Mouse (Mus musculus): ENCODE results near the gene Prok1. TPM values are rescaled to one million over a fixed set of nuclear protein-coding genes. Genes with fewer than 3 reads are reported as not detected.

Gene Prok1
- total and polyA plus RNA-seq, 3 experiments: not detected

- no peak overlapping the region for H3K9ac ChIP-seq (ENCODE audit: insufficient read depth, low read depth)
- H3K79me2 ChIP-seq (replicated peaks; ENCODE audit: control insufficient read depth, extremely low read depth, insufficient read depth, poor library complexity, severe bottlenecking): no peaks in the 10 kb centered on the region
- no peak overlapping the region for H3K27ac ChIP-seq (ENCODE audit: insufficient read depth, low read depth)
- H3K9me3 ChIP-seq (replicated peaks; ENCODE audit: low read length): no peaks in the 10 kb centered on the region
- TF ChIP-seq MEF2A (IDR thresholded peaks at IDR 0.05; ENCODE audit: borderline replicate concordance, low read depth, low read length) (no peak), HCFC1 (IDR thresholded peaks at IDR 0.05; ENCODE audit: low read depth, low read length) (no peak), MAZ (IDR thresholded peaks at IDR 0.05; ENCODE audit: low read depth, low read length) (no peak), USF1 (IDR thresholded peaks at IDR 0.05; ENCODE audit: low read depth, low read length) (no peak), MYC (IDR thresholded peaks at IDR 0.05; ENCODE audit: low read depth, low read length) (no peak), RCOR1 (conservative IDR thresholded peaks at IDR 0.05; ENCODE audit: low read depth, low read length) (no peak)
- in situ Hi-C loops (cut with MboI; ENCODE audit: low pct_ligation_motif_present, low pct_unique_long_range_greater_than_20kb, low sequenced_read_pairs) (no loop called here), dilution Hi-C loops (cut with MboI; ENCODE audit: extremely low pct_ligation_motif_present, extremely low pct_unique_long_range_greater_than_20kb, low sequenced_read_pairs) (no loop called here)
- H3K36me3 ChIP-seq (replicated peaks in 1 of 2; ENCODE audit: control insufficient read depth in 1 of 2, insufficient read depth in 1 of 2, low read length in 1 of 2): no peaks in the 10 kb centered on the region
- H3K4me3 ChIP-seq (replicated peaks in 1 of 3; ENCODE audit: low read depth in 2 of 3, low read length in 2 of 3, poor library complexity in 1 of 3): no peak overlapping the region
- H3K4me1 ChIP-seq (ENCODE audit: control insufficient read depth in 1 of 2, insufficient read depth in 2 of 2): no peaks in the 10 kb centered on the region
- H3K4me2 ChIP-seq (ENCODE audit: insufficient read depth, low read depth, poor library complexity, severe bottlenecking): no peak overlapping the region
- peaks cover 46% of the 10 kb centered on the region for H3K27me3 ChIP-seq (replicated peaks)
- no peak for DNase-seq (ENCODE audit: extremely low read depth)
These were observed 35.1 kb downstream of the Prok1 start for GRCm38 (mm10) chr3:107204413-107204812.

DNA sequence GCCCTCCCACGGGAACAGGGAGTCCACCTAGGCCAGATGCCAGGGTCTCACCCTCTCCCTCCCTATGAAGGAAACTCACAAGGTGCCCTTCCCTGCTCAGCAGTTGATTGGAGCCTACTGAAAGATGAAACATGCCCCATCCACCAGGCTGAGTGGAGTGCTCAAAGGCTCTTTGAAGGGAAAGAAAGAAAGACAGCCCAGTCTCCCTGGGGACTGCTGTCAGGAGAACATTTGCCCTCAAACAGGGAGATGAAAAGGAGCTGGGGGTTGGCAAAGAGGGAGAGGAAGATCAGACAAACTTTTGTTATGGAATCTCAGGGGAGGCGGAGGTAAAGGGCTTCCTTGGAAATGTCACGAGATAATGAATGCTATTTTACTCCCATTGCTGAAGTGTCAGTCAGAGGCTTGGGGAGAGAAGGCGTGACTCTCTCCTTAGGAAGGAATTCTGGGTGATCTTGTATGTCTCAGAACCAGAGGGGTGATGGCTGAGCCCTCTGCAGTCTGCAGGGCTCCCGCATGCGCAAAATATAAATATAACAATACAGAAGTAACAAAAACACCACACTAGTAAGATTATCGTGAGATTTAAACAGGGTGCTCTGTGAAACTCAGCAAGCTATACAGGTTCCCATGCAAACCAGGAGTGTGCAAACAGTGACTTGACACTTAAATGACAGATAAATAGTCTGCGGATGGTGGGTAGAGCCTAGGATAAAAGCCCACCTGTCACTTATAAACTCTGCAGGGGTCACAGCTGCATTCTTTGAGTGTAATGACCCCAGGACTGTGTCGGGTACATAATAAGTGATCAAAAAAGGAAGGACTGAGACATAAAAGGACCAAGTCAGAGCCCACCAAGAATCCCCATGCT lies 38.0 kb downstream of the Prok1 start:
- Histone ChIP-seq H3K4me2 (ENCODE audit: insufficient read depth, low read depth, poor library complexity, severe bottlenecking) (no peak overlapping the region), H3K79me2 (replicated peaks; ENCODE audit: control insufficient read depth, extremely low read depth, insufficient read depth, poor library complexity, severe bottlenecking) (no peaks in the 10 kb centered on the region), H3K9ac (ENCODE audit: insufficient read depth, low read depth) (no peak overlapping the region), H3K4me3 (replicated peaks in 1 of 3; ENCODE audit: low read depth in 2 of 3, low read length in 2 of 3, poor library complexity in 1 of 3) (no peak overlapping the region), H3K9me3 (replicated peaks; ENCODE audit: low read length) (no peaks in the 10 kb centered on the region), H3K36me3 (replicated peaks in 1 of 2; ENCODE audit: control insufficient read depth in 1 of 2, insufficient read depth in 1 of 2, low read length in 1 of 2) (no peaks in the 10 kb centered on the region), H3K27me3 (replicated peaks) (peaks cover 50% of the 10 kb centered on the region), H3K4me1 (ENCODE audit: control insufficient read depth in 1 of 2, insufficient read depth in 2 of 2) (no peaks in the 10 kb centered on the region), H3K27ac (ENCODE audit: insufficient read depth, low read depth) (no peak overlapping the region)
- TF ChIP-seq POLR2AphosphoS2 (IDR thresholded peaks at IDR 0.05; ENCODE audit: low read depth, low read length): no peak
- TF ChIP-seq TCF12 (IDR thresholded peaks at IDR 0.05; ENCODE audit: low read depth, low read length): no peak
- no peak for TF ChIP-seq ETS1 (conservative IDR thresholded peaks at IDR 0.05; ENCODE audit: low read depth, low read length)
- TF ChIP-seq NELFE (IDR thresholded peaks at IDR 0.05; ENCODE audit: low read depth, low read length): no peak
- TF ChIP-seq MAX (IDR thresholded peaks at IDR 0.05; ENCODE audit: low read length): no peak
- no peak for TF ChIP-seq CHD2 (IDR thresholded peaks at IDR 0.05; ENCODE audit: low read length)
- no peak for TF ChIP-seq CHD1 (IDR thresholded peaks at IDR 0.05; ENCODE audit: low read depth, low read length)
- TF ChIP-seq CTCF (conservative IDR thresholded peaks at IDR 0.05 in 1 of 2, IDR thresholded peaks at IDR 0.05 in 1 of 2; ENCODE audit: low read depth in 2 of 2, low read length in 2 of 2): no peak
- TF ChIP-seq RAD21 (IDR thresholded peaks at IDR 0.05; ENCODE audit: low read depth, low read length): no peak
- TF ChIP-seq UBTF (IDR thresholded peaks at IDR 0.05; ENCODE audit: low read depth, low read length): no peak
- TF ChIP-seq KAT2A (IDR thresholded peaks at IDR 0.05; ENCODE audit: insufficient replicate concordance, low read length): no peak
- dilution Hi-C loops (cut with MboI; ENCODE audit: extremely low pct_ligation_motif_present, extremely low pct_unique_long_range_greater_than_20kb, low sequenced_read_pairs): no loop called here
- no peak for DNase-seq (ENCODE audit: extremely low read depth)
- in situ Hi-C loops (cut with MboI; ENCODE audit: low pct_ligation_motif_present, low pct_unique_long_range_greater_than_20kb, low sequenced_read_pairs): no loop called here

Measured in CH12.LX (cell line).